Mouse (Mus musculus): ENCODE measurements around the gene Med11. TPM values are rescaled to one million over a fixed set of nuclear protein-coding genes. Genes with fewer than 3 reads are reported as not detected.

Gene Med11
- 27.0 and 27.9 TPM in 2 replicates for polyA plus RNA-seq (2012; rRNA removed)

DNA sequence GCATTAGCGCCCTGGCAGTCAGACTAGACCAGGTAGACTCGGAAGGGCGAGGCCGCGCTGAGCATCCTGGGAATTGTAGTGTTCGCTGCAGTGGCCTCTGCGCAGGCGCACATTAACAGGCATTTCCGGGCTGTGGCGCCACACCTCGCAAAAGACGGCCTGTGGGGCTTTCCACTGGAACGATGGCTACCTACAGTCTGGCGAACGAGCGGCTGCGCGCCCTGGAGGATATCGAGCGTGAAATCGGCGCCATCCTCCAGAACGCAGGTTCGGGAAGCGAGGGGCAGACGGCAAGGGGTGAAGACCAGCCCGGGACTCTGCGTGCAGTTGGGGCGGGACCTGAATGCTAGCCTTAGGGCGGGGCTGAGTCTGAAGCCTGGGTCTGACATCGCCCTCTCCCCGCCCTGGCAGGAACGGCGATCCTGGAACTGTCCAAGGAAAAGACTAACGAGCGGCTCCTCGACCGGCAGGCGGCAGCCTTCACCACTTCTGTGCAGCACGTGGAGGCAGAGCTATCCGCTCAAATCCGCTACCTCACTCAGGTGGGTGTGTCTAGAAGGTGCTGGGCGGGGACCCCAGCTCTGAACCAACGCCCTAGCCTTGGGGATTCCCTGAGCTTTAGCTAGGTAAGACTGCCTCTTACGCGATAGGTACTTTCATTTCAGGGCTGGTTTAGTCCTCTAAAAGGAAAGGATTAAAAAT, at the start of gene Med11:
Med11 (plus strand) TSS at position 123 of the 702 bp plus-strand sequence.
- 0 out of 2 replicates have a peak, but pooled peaks cover 4% of the 10 kb centered on the region for H3K4me1 ChIP-seq (ENCODE audit: control insufficient read depth, insufficient read depth, low read length)
- TF ChIP-seq POLR2A (IDR thresholded peaks at IDR 0.05; ENCODE audit: low read depth, low read length) (peak; percentile 32), CTCF (conservative IDR thresholded peaks at IDR 0.05; ENCODE audit: insufficient read depth, insufficient read length, low read depth, low read length) (peak; percentile 96)
- H3K27ac ChIP-seq (ENCODE audit: insufficient read depth, low read depth, low read length) = peak within 1 kb of the TSS; percentile 98
- peak; percentile 99 for DNase-seq
- no peaks in the 10 kb centered on the region for H3K36me3 ChIP-seq (ENCODE audit: control insufficient read depth, insufficient read depth, low read length)
- H3K27me3 ChIP-seq (replicated peaks; ENCODE audit: control insufficient read depth, insufficient read depth, low read length) = no peaks in the 10 kb centered on the region
- H3K4me3 ChIP-seq (ENCODE audit: insufficient read depth, low read depth, low read length) = peak within 1 kb of the TSS; percentile 77
- WGBS = under 1% methylated on average over 46 of the region's 46 CpGs

DNA sequence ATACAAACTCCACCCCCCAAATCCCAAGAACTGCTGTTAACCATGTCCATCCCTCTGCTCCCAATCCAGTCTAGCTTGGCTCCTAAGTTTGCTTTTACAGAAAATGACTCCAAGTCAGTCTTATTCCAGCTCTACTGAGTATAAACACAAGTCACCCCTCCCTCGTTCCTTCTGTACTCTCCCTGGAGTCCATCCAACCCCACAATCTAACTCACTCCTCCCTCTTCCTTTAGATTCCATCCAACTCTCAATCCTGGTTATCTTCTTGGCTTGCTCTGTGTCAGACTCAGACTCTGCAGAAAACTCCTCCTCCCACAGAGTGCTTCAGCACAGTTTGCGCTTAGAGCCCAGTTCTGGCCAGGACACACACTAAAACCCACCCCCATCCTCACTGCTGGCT, 48.1 kb upstream of the Med11 start:
- Histone ChIP-seq H3K4me1 (ENCODE audit: control insufficient read depth, insufficient read depth, low read length) (no peaks in the 10 kb centered on the region), H3K27ac (ENCODE audit: insufficient read depth, low read depth, low read length) (no peak overlapping the region), H3K27me3 (replicated peaks; ENCODE audit: control insufficient read depth, insufficient read depth, low read length) (no peaks in the 10 kb centered on the region), H3K4me3 (ENCODE audit: insufficient read depth, low read depth, low read length) (no peak overlapping the region), H3K36me3 (ENCODE audit: control insufficient read depth, insufficient read depth, low read length) (peaks cover 3% of the 10 kb centered on the region)
- DNase-seq = peak; percentile 8
- 68% methylated on average over 2 of the region's 2 CpGs for WGBS
- TF ChIP-seq CTCF (conservative IDR thresholded peaks at IDR 0.05; ENCODE audit: insufficient read depth, insufficient read length, low read depth, low read length) (no peak), POLR2A (IDR thresholded peaks at IDR 0.05; ENCODE audit: low read depth, low read length) (no peak)

DNA sequence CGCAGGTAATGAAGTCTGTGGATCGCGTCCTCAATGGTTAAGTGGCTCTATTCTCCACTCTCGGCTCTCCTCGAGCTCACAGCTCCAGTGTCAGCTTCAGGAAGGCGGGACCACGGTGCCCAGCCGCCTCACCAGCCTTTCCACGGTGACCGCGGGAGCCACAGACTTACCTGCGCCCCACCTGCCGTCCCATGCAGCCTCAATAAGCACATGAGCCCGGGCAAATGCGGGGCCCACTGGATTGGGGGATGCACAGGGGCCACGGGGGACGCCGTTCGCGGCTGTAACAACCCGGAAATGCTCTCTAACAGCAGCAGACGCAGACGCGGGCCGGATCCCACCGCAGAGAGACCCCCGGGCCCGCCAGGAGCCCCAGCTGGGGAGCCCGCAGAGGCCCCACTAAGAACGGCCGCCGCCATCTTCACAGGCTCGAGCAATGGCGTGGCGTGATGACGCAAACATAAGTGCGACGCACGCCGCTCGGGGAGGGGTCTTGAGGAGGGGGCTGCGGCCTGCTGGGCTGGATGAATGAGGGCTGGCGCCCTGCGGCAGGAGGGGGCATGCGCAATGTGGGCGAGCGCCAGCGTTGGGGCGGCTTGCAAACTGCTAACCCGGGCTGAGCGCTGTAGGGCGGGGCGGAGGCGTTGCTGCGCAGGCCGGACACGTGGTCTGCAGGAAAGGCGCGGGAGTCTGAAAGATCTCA, 42.0 kb upstream of the Med11 start, which contains the start of gene Pelp1:
Pelp1 (minus strand) TSS at position 438 of the 703 bp plus-strand sequence.
- WGBS = under 1% methylated on average over 59 of the region's 59 CpGs
- Histone ChIP-seq H3K27ac (ENCODE audit: insufficient read depth, low read depth, low read length) (peak within 1 kb of the TSS; percentile 75; the same call in 1 of the 2 replicates), H3K4me1 (ENCODE audit: control insufficient read depth, insufficient read depth, low read length) (no peaks in the 10 kb centered on the region; the same call in 1 of the 2 replicates), H3K36me3 (ENCODE audit: control insufficient read depth, insufficient read depth, low read length) (no peaks in the 10 kb centered on the region; the same call in 1 of the 2 replicates), H3K4me3 (ENCODE audit: insufficient read depth, low read depth, low read length) (peak within 1 kb of the TSS; percentile 91), H3K27me3 (replicated peaks; ENCODE audit: control insufficient read depth, insufficient read depth, low read length) (no peaks in the 10 kb centered on the region)
- TF ChIP-seq POLR2A (IDR thresholded peaks at IDR 0.05; ENCODE audit: low read depth, low read length) (peak; percentile 19), CTCF (conservative IDR thresholded peaks at IDR 0.05; ENCODE audit: insufficient read depth, insufficient read length, low read depth, low read length) (no peak)
- peak; percentile 87 for DNase-seq

DNA sequence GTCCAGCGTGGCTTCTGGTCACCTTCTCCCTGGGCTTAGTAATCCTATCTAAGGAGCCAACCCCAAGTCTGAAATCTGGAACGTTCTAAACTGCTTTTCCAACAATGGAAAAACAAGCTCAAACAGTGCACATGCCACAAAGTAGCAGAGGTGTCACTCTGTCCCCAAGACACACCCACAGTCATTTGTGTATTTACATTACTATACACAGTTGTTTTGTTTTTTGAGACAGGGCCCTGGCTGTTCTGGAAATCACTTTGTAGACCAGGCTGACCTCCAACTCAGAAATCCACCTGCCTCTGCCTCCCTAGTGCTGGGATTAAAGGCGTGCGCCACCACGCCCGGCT, 41.4 kb upstream of the Med11 start:
- H3K27ac ChIP-seq (ENCODE audit: insufficient read depth, low read depth, low read length) = no peak overlapping the region
- no peak for DNase-seq
- H3K4me1 ChIP-seq (ENCODE audit: control insufficient read depth, insufficient read depth, low read length) = no peaks in the 10 kb centered on the region; the same call in 1 of the 2 replicates
- H3K4me3 ChIP-seq (ENCODE audit: insufficient read depth, low read depth, low read length) = peak overlapping the region; percentile 91
- H3K27me3 ChIP-seq (replicated peaks; ENCODE audit: control insufficient read depth, insufficient read depth, low read length) = no peaks in the 10 kb centered on the region
- WGBS = 63% methylated on average over 6 of the region's 6 CpGs
- TF ChIP-seq CTCF (conservative IDR thresholded peaks at IDR 0.05; ENCODE audit: insufficient read depth, insufficient read length, low read depth, low read length) = no peak
- H3K36me3 ChIP-seq (ENCODE audit: control insufficient read depth, insufficient read depth, low read length) = no peaks in the 10 kb centered on the region

DNA sequence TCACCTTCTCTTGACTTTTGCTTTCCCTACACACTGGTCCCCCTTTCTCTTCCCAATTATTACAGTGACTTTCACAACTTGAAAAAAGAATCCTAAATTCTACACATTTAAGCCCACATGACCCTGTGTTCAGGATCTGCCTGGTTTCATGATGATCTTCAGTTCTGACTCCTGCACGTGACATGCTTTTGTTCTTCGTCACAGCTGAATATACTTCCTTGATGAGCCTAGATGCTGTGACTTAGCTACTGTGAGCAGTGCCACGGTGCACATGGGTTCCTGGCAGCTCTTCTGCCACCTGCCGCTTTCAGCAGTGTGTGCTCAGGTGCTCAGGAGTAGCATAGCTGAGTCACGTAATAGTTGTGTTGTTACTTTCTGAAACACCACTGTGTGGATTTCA, 39.1 kb upstream of the Med11 start:
- WGBS = 78% methylated on average over 5 of the region's 5 CpGs
- H3K27me3 ChIP-seq (replicated peaks; ENCODE audit: control insufficient read depth, insufficient read depth, low read length) = no peaks in the 10 kb centered on the region
- no peaks in the 10 kb centered on the region; the same call in 1 of the 2 replicates for H3K4me1 ChIP-seq (ENCODE audit: control insufficient read depth, insufficient read depth, low read length)
- H3K4me3 ChIP-seq (ENCODE audit: insufficient read depth, low read depth, low read length) = no peak overlapping the region
- no peak overlapping the region for H3K27ac ChIP-seq (ENCODE audit: insufficient read depth, low read depth, low read length)
- H3K36me3 ChIP-seq (ENCODE audit: control insufficient read depth, insufficient read depth, low read length) = no peaks in the 10 kb centered on the region
- DNase-seq = no peak
- TF ChIP-seq POLR2A (IDR thresholded peaks at IDR 0.05; ENCODE audit: low read depth, low read length) (no peak), CTCF (conservative IDR thresholded peaks at IDR 0.05; ENCODE audit: insufficient read depth, insufficient read length, low read depth, low read length) (no peak)

DNA sequence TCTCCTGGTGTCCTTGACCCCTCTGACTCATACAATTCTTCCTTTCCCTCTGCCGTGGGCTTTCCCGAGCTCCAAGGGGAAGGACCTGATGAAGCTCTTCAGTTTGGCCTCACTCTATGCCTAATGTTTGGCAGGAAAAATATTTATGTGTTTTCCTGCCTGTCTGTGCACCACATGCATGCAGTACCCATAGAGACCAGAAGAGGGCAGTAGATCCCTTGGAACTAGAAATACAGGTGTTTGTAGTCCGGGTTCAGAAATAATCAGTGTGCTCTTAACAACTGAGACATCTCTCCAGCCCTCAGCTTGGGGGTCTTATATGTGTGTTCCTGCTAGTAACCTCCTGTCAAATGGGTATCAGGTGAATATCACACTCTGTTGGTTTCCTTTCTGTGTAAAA, 37.8 kb upstream of the Med11 start:
- H3K4me1 ChIP-seq (ENCODE audit: control insufficient read depth, insufficient read depth, low read length) = no peaks in the 10 kb centered on the region; the same call in 1 of the 2 replicates
- TF ChIP-seq POLR2A (IDR thresholded peaks at IDR 0.05; ENCODE audit: low read depth, low read length) (no peak), CTCF (conservative IDR thresholded peaks at IDR 0.05; ENCODE audit: insufficient read depth, insufficient read length, low read depth, low read length) (peak; percentile 60)
- H3K36me3 ChIP-seq (ENCODE audit: control insufficient read depth, insufficient read depth, low read length) = no peaks in the 10 kb centered on the region
- H3K4me3 ChIP-seq (ENCODE audit: insufficient read depth, low read depth, low read length) = no peak overlapping the region
- H3K27ac ChIP-seq (ENCODE audit: insufficient read depth, low read depth, low read length) = no peak overlapping the region
- under 1% methylated on average over 3 of the region's 3 CpGs for WGBS
- no peaks in the 10 kb centered on the region for H3K27me3 ChIP-seq (replicated peaks; ENCODE audit: control insufficient read depth, insufficient read depth, low read length)
- DNase-seq = peak; percentile 86

DNA sequence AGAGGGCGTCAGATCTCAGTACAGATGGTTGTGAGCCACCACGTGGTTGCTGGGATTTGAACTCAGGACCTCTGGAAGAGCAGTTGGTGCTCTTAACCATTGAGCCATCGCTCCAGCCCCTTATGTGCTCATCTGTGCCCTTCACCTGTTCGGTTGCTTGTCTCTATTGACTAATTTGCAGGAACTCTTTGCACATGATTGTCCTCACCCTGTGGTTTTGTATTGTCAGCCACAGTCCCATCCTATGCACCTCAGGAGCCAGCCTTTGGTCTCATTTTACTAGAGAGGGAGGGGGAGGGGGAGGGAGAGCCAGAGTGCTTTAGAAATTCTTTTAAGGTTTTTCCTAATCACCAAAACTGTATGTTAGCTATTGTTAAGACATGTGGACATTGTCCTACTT, 33.5 kb upstream of the Med11 start:
- Histone ChIP-seq H3K27ac (ENCODE audit: insufficient read depth, low read depth, low read length) (no peak overlapping the region), H3K4me1 (ENCODE audit: control insufficient read depth, insufficient read depth, low read length) (no peaks in the 10 kb centered on the region), H3K27me3 (replicated peaks; ENCODE audit: control insufficient read depth, insufficient read depth, low read length) (no peaks in the 10 kb centered on the region), H3K4me3 (ENCODE audit: insufficient read depth, low read depth, low read length) (no peak overlapping the region), H3K36me3 (ENCODE audit: control insufficient read depth, insufficient read depth, low read length) (no peaks in the 10 kb centered on the region)
- DNase-seq = no peak
- WGBS = 68% methylated on average over 4 of the region's 4 CpGs
- TF ChIP-seq POLR2A (IDR thresholded peaks at IDR 0.05; ENCODE audit: low read depth, low read length) (no peak), CTCF (conservative IDR thresholded peaks at IDR 0.05; ENCODE audit: insufficient read depth, insufficient read length, low read depth, low read length) (no peak)
